Mouse (Mus musculus) ovary, postnatal 10 days (tissue): ENCODE data around the gene Lrguk.

ENCODE experiments used
- DNase-seq: peaks from one replicate; pipeline ENCODE4 v3.0.0; 2022; ENCODE audit warnings: low spot score

Lrguk gene

GRCm38 (mm10) chr6:34066790-34067189, 37.5 kb downstream of the Lrguk start:
- DNase-seq: no peak

GRCm38 (mm10) chr6:34067271-34067670, 38.0 kb downstream of the Lrguk start:
- DNase-seq: no peak

GRCm38 (mm10) chr6:34071936-34072335, 42.7 kb downstream of the Lrguk start:
- no peak for DNase-seq

GRCm38 (mm10) chr6:34073931-34074442, 44.7 kb downstream of the Lrguk start:
- no peak for DNase-seq

GRCm38 (mm10) chr6:34075520-34075919, 46.3 kb downstream of the Lrguk start:
- DNase-seq: no peak

- no peak for DNase-seq
These were observed 54.2 kb downstream of the Lrguk start for GRCm38 (mm10) chr6:34083471-34083870.

GRCm38 (mm10) chr6:34087701-34088100, 58.5 kb downstream of the Lrguk start:
- no peak for DNase-seq

- DNase-seq: no peak
These were observed 59.7 kb downstream of the Lrguk start for GRCm38 (mm10) chr6:34088986-34089385.

GRCm38 (mm10) chr6:34091537-34091936, 62.3 kb downstream of the Lrguk start:
- no peak for DNase-seq

- DNase-seq: no peak
These were observed 67.0 kb downstream of the Lrguk start for GRCm38 (mm10) chr6:34096274-34096673.

- no peak for DNase-seq
These were observed 67.7 kb downstream of the Lrguk start for GRCm38 (mm10) chr6:34096905-34097304.

GRCm38 (mm10) chr6:34099725-34100124, 70.5 kb downstream of the Lrguk start:
- DNase-seq: no peak

- DNase-seq: no peak
These were observed 72.5 kb downstream of the Lrguk start for GRCm38 (mm10) chr6:34101531-34102396.

- no peak for DNase-seq
These were observed 74.1 kb downstream of the Lrguk start for GRCm38 (mm10) chr6:34103251-34103920.

- DNase-seq: no peak
These were observed 81.3 kb downstream of the Lrguk start for GRCm38 (mm10) chr6:34110571-34110970.

- no peak for DNase-seq
These were observed 82.2 kb downstream of the Lrguk start for GRCm38 (mm10) chr6:34111406-34111805.

GRCm38 (mm10) chr6:34116838-34117478, 87.7 kb downstream of the Lrguk start:
- no peak for DNase-seq

GRCm38 (mm10) chr6:34124401-34124800, 95.2 kb downstream of the Lrguk start:
- no peak for DNase-seq

- no peak for DNase-seq
These were observed 100.0 kb downstream of the Lrguk start for GRCm38 (mm10) chr6:34129261-34129660.

- no peak for DNase-seq
These were observed 103.1 kb downstream of the Lrguk start for GRCm38 (mm10) chr6:34132391-34132790.

GRCm38 (mm10) chr6:34138366-34138765, 109.1 kb downstream of the Lrguk start:
- DNase-seq: no peak

GRCm38 (mm10) chr6:34142931-34143330, 113.7 kb downstream of the Lrguk start:
- no peak for DNase-seq

- DNase-seq: no peak
These were observed 116.8 kb downstream of the Lrguk start for GRCm38 (mm10) chr6:34146042-34146441.
